Mouse (Mus musculus) heart, postnatal 25 days (tissue): ENCODE data around the gene Tex11. TPM values are rescaled to one million over a fixed set of nuclear protein-coding genes. Genes with fewer than 3 reads are reported as not detected.
"Not testable (repeated sequence)": the region's sequence is repeated elsewhere in the genome, so short reads cannot be mapped to it uniquely, and the experiment has no call there.

ENCODE experiments used
- DNase-seq: peaks from one replicate; pipeline ENCODE4 v3.0.0; 2022; ENCODE audit warnings: low spot score
- intact Hi-C: fragments of 180-260 bp; cut with DNase I; formaldehyde crosslinking; loops from one replicate; pipeline ENCODE4 v1.15.1; 2025
- total RNA-seq, 2 experiments: library from RNA; stranded (reverse); gene quantifications; 2 replicates each; pipeline ENCODE4 v1.2.3; 2021

The Tex11 gene
- under 1 TPM; 0.14 to 0.16 TPM for total RNA-seq

GRCm38 (mm10) chrX:101059541-101059940, at the start of gene Tex11:
TSS of gene Tex11 (minus strand) at chrX:101059667.
- no peak for DNase-seq
- intact Hi-C loops: no loop called here

GRCm38 (mm10) chrX:101085920-101086319, 26.5 kb upstream of the Tex11 start, which contains the start of gene Slc7a3:
TSS of gene Slc7a3 (minus strand) at chrX:101086020.
- no peak for DNase-seq
- intact Hi-C loops: no loop called here

DNA sequence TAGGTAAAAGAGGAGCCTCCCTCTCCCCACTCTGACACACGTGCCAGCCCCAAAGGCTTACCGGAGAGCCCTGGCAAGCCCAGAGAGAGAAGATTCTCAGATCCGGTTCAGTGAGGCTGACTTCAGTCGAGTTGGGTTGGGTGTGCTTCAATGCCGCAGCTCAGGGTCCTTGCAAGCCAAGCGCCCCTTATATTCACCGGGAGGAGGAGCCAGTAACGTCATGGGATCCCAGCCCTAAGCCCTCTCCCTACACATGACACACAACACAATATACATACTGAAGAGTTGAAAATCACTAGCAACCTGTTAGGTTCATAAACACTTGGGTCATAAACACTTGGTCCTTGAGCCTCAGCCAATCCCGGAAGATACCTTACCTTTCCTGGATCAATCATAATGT, 25.7 kb upstream of the Tex11 start:
- intact Hi-C loops, DNase-seq: not testable (repeated sequence)

DNA sequence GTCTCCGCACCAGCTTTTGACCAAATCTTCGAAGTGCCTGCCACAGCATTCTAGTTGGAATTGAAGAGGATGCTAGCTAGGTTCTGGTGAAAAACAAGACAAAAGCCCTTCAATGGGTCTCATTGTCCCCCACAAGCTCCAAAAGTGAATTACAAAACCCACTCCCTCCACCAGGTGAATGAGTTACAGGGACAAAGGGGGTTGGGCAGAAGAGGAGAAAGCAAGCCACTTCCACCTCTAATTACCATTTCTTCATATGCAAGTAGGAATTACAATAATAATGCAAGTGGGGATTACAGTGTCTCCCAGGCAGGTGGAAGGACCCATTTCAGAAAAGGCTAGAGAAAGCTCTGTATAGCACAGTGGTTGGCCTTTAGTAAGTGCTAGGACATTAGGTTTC, 24.7 kb upstream of the Tex11 start:
- DNase-seq: no peak
- intact Hi-C loops: no loop called here

GRCm38 (mm10) chrX:101065245-101065644, 5.8 kb upstream of the Tex11 start:
- intact Hi-C loops: no loop called here

DNA sequence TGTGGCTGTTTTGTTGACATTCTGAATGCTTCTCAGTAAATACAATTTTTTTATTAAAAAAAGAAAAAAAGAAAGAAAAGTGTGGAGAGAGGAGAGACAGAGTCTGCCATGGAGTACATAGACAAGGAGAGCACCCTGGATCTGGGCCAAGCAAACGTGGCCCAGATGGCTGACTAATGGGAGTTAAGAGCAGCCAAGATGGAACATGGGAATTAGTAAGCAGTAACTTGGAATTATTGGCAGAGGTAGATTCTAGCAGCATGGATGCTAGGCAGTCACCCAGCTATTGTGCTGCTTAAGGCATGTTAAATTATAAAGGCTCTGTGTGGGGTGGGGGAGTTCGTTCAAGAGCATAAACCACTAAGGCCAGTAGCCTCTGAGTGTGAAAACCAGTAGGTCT, 4.0 kb upstream of the Tex11 start:
- intact Hi-C loops: no loop called here
- no peak for DNase-seq

More at GRCm38 (mm10) chrX:101065245-101065644, 5.8 kb upstream of the Tex11 start:
- DNase-seq: no peak

GRCm38 (mm10) chrX:100943640-100944039, 115.8 kb downstream of the Tex11 start:
- DNase-seq: no peak
- intact Hi-C loops: loop anchor here (10.0 kb wide), 1 partner anchor 169 kb away; no protein-coding TSS in a partner anchor

GRCm38 (mm10) chrX:100839211-100839610, 220.3 kb downstream of the Tex11 start:
- no peak for DNase-seq
- intact Hi-C loops: no loop called here

- intact Hi-C loops: no loop called here
- no peak for DNase-seq
Measured at GRCm38 (mm10) chrX:100832806-100833205, 226.7 kb downstream of the Tex11 start.

GRCm38 (mm10) chrX:100825557-100825956, 233.9 kb downstream of the Tex11 start:
- intact Hi-C loops: no loop called here
- no peak for DNase-seq

GRCm38 (mm10) chrX:100821149-100821548, 238.3 kb downstream of the Tex11 start:
- intact Hi-C loops: no loop called here
- DNase-seq: no peak

DNA sequence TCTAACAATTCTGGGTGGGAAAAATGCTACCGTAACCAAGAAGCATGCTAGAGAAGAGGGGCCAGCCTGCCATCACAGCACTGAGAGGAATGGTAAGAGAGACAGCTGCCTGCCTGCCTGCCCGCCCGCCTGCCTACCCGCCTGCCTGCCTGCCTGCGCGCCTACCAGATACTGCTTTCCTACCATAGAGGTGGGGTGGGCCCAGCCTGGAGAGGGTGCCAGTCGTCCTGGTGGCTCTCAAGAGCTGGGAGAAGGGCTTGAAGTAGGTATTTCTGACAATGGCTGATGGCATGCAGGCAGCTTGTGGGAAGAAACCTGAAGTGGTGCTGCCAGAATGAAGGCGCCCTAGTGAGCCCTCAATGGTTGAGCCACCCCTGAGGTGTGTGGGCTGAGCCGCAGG, 240.8 kb downstream of the Tex11 start:
- DNase-seq: no peak
- intact Hi-C loops: no loop called here

DNA sequence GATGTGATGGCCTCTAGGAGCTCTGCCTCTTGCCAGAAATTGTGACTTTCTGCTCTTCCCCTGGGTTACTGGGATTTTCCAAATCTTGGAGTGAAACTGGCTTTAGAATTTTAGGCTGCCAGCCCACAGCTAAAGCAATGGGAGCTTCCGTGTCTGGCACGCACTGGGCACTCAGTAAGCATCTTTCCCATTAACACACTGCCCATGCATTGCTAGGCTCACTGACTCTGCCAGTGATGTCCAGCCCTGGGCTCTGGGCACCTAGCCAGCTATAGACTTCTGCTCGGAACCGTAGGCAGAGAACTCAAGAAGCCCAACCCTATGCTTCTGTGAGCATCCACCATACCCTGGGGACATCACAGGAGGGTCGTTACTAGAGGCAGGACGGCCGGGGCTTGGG, 243.7 kb downstream of the Tex11 start:
- DNase-seq: no peak
- intact Hi-C loops: no loop called here

GRCm38 (mm10) chrX:100814139-100814538, 245.3 kb downstream of the Tex11 start:
- intact Hi-C loops: no loop called here
- no peak for DNase-seq

DNA sequence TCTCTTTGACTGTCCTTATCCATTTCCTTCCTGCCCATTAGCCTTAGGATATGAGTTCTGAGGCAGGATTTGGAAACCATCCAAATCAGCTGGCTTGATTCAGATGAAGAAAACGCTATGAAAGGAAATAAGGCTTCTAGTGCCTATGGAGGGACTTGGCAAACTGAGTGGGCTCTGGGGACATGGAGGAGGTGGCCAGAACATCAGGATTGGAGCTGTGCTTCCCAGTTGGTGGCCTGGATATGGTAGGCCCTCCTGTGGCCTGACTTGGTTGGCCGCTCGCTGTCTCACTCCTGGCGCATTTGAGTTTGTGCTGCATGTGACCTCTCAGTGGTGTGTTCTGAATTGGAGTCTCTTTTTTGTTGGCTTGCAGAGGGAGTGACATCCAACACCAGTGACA, 248.3 kb downstream of the Tex11 start:
- no peak for DNase-seq
- intact Hi-C loops: no loop called here

DNA sequence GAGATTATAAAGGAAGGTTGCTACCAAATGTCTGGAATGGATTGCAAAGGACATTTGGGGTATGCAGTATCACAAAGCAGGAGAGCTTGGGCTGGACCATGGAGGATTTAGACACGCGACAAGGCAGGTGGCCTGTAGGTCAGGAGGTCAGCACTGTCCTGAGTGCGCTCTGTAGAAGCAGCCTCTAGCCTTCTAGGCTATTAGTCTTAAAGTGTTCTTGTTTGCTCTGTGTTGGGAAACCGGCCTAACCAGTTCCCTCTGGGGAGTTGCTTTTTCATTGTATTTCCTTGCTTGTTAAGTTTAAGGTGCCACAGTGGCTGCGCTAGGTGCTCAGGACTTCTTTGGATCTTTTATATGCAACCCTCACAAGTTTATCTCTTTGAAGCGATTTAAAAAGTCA, 257.4 kb downstream of the Tex11 start:
- no peak for DNase-seq

GRCm38 (mm10) chrX:100800643-100801042, 258.8 kb downstream of the Tex11 start:
- no peak for DNase-seq

More for the DNA sequence above, 257.4 kb downstream of the Tex11 start:
- intact Hi-C loops: no loop called here

DNA sequence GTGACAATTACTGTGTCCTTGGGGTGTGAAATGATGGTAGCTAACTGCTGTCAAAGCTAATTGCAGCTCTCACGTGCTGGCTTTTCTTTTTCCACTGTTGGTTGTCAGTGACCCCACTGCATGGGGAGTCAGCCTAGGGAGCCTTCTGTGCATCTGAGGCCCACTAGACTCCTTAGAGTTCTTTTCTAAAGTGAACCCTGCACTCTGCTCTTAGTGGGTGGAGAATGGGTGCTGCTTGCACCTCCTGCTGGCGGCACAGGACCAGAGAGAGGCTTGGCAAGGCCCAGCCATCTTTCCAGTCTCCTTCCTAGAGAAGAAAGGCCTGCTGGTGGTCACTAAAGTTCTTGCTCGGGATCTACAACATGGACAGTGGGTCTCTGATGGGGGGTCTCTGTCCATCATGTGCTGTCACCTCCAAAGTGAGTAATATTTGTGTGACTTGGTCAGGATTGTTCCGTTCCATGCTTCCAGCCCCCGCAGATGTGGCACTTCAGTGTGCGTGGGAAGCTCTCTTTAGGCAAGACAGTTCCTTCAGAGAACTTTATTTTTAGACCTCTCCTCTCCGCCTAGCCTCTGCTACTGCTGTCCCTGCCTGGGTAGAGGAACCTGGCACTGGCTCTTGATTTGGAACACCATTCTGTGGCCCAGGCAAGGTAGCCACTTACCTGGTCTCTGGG, 261.5 kb downstream of the Tex11 start:
- no peak for DNase-seq
- intact Hi-C loops: no loop called here

More at GRCm38 (mm10) chrX:100800643-100801042, 258.8 kb downstream of the Tex11 start:
- intact Hi-C loops: no loop called here

- no peak for DNase-seq
- intact Hi-C loops: no loop called here
Measured at GRCm38 (mm10) chrX:100797370-100797769, 262.1 kb downstream of the Tex11 start.

DNA sequence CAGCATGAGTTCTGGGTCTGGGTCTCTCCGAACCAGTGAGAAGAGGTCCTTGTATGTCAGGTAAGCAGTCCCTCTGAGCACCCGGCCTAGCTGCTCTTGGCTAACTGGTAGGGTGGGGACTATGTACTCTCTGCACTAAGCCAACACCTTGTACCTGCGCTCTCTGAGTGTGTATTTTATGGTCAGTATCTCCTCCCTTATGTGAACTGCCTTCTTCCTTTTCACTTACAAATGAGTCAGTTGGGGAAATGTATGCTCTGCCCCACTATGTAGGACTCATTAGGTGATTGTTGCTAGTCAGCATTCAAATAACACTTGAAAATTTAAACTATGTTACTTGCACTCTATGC, 262.8 kb downstream of the Tex11 start:
- intact Hi-C loops: no loop called here
- DNase-seq: no peak

- intact Hi-C loops: no loop called here
- DNase-seq: no peak
Measured at GRCm38 (mm10) chrX:100796041-100796740, 263.3 kb downstream of the Tex11 start.
